Mouse (Mus musculus) embryonic fibroblast, embryonic 13.5 days (primary cell): ENCODE data around the gene 6720489N17Rik. TPM values are rescaled to one million over a fixed set of nuclear protein-coding genes. Genes with fewer than 3 reads are reported as not detected.
"Not testable (repeated sequence)": the region's sequence is repeated elsewhere in the genome, so short reads cannot be mapped to it uniquely, and the experiment has no call there.

Experiments
- H3K27ac ChIP-seq: 2 replicates; pipeline ENCODE4 v1.5.1; 2012; ENCODE audit warnings: low read length, control low read depth, inconsistent platforms; ENCODE audit not compliant: insufficient read depth
- H3K4me1 ChIP-seq: 2 replicates; pipeline ENCODE4 v1.6.1; 2011; ENCODE audit warnings: low read length; ENCODE audit not compliant: control insufficient read depth, insufficient read depth
- H3K4me3 ChIP-seq: 2 replicates; pipeline ENCODE4 v1.5.1; 2011; ENCODE audit warnings: mild to moderate bottlenecking, control low read depth, low read length; ENCODE audit not compliant: insufficient read depth
- CTCF ChIP-seq: IDR thresholded peaks from 2 replicates; pipeline ENCODE4 v1.5.1; 2011; ENCODE audit warnings: mild to moderate bottlenecking, control low read depth, low read length, moderate library complexity, borderline replicate concordance; ENCODE audit not compliant: insufficient read depth
- POLR2A ChIP-seq: IDR thresholded peaks from 2 replicates; pipeline ENCODE4 v1.6.1; 2011; ENCODE audit warnings: low read depth, mild to moderate bottlenecking, control low read depth, low read length, moderate library complexity
- polyA plus RNA-seq: library from polyadenylated mRNA; stranded (reverse); fragments of >200 nt; gene quantifications from 2 replicates; pipeline ENCODE4 v1.2.4, GENCODE M21; 2011; ENCODE audit warnings: low read depth; ENCODE audit not compliant: missing spikeins, insufficient read length

The 6720489N17Rik gene
- polyA plus RNA-seq = 3.4 and 4.9 TPM in 2 replicates

- H3K27ac ChIP-seq, H3K4me1 ChIP-seq: not testable (repeated sequence)
- H3K4me3 ChIP-seq = peak within 1 kb of the TSS; percentile 63
- TF ChIP-seq POLR2A = peak; percentile 63
Observed at GRCm38 (mm10) chr13:62623577-62624276, at the start of gene 6720489N17Rik. 6720489N17Rik (minus strand) TSS chr13:62624182.

DNA sequence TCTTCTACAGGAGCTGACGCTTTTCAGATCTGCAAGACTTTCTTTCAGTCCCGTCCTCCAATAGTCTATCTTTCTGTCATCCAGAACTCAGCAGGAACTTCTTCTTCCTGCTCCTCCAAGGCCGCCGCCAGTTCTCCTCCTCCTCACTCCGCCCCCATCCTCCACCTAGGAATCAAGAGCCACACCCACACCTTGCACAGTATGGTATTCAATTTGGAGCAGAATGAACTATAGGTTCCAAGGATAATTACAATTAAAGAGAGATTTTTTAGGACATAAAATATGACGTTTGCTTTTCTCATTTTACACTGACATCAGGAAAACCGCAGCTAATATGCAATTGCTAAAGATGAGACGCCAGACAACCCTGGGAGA lies 29.4 kb upstream of the 6720489N17Rik start:
- Histone ChIP-seq H3K4me3 (peak overlapping the region; percentile 72), H3K4me1 (no peaks in the 10 kb centered on the region), H3K27ac (no peak overlapping the region)
- no peak for TF ChIP-seq POLR2A
- no peak for TF ChIP-seq CTCF

GRCm38 (mm10) chr13:62652681-62653368 lies 28.8 kb upstream of the 6720489N17Rik start:
- peak overlapping the region; percentile 72 for H3K4me3 ChIP-seq
- H3K4me1 ChIP-seq, H3K27ac ChIP-seq: not testable (repeated sequence)
- peak; percentile 66 for TF ChIP-seq POLR2A

DNA sequence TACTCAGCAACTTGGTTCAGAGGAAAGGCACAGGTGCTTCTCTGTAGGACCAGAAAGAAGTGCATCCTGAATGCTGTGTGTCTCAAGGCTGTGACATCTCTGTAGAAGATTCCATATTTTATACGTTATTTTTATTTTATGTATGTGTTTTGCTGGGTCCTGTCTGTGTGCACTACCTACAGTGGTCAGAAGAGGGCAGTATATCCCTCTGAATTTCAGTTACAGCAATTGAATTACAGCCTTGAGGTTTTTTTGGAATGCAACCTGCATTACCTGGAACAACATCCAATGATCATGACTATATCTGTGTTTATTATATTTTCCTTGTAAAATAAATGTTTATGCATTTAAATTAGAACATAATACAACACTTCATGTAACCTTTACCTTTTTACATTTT lies 3.1 kb upstream of the 6720489N17Rik start:
- H3K4me3 ChIP-seq, H3K27ac ChIP-seq, H3K4me1 ChIP-seq: not testable (repeated sequence)

DNA sequence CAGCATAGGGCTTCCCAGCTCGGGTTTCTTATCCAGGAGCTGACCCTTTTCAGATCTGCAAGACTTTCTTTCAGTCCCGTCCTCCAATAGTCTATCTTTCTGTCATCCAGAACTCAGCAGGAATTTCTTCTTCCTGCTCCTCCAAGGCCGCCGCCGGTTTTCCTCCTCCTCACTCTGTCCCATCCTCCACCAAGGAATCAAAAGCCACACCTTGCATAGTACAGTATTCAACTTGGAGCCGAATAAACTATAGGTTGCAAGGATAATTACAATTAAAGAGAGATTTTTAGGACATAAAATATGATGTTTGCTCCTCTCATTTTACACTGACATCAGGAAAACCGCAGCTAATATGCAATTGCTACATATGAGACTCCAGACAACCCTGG lies 289 bp upstream of the 6720489N17Rik start:
- H3K4me1 ChIP-seq, H3K27ac ChIP-seq: not testable (repeated sequence)
- H3K4me3 ChIP-seq = peak overlapping the region; percentile 20; the same call in 1 of the 2 replicates

DNA sequence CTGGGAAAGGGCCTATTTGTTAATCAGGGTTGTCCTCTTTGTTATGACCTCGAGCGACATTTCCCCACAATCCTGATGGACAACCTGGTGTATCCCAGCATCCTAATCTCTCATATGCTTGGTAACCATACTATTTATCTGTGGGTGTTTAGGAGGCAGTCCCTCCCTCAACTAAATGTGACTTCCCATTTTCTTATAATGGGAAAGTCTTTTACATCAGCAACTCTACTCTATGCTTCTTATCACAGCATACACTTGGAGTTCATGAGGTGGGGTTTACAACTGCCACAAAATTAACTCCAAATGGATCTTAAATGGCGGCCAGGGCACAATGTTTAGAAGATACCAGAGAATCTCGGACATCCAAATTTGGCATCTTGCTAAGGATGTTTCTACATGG lies 6.5 kb downstream of the 6720489N17Rik start:
- H3K4me3 ChIP-seq, H3K27ac ChIP-seq, H3K4me1 ChIP-seq: not testable (repeated sequence)

- not testable (repeated sequence) for H3K4me3 ChIP-seq, H3K27ac ChIP-seq, H3K4me1 ChIP-seq
Observed at GRCm38 (mm10) chr13:62571099-62571498, 52.9 kb downstream of the 6720489N17Rik start, which contains the start of gene Zfp934. Zfp934 (minus strand) TSS chr13:62571199.

DNA sequence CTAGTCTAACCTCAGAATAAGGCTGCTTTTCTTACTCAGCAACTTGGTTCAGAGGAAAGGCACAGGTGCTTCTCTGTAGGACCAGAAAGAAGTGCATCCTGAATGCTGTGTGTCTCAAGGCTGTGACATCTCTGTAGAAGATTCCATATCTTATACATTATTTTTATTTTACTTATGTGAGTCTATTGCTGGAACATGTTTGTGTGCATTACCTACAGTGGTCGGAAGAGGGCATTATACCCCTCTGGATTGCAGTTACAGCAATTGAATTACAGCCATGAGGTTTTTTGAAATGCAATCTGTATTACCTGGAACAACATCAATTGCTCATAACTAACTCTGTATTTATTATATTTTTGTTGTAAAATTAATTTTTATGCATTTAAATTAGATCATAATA lies 62.3 kb downstream of the 6720489N17Rik start:
- H3K27ac ChIP-seq, H3K4me1 ChIP-seq, H3K4me3 ChIP-seq: not testable (repeated sequence)

GRCm38 (mm10) chr13:62558189-62559110 lies 65.5 kb downstream of the 6720489N17Rik start, which contains the start of gene Zfp935:
Zfp935 (minus strand) TSS chr13:62558511.
- H3K27ac ChIP-seq = not testable (repeated sequence)
- peak within 1 kb of the TSS; percentile 59 for H3K4me3 ChIP-seq

More at GRCm38 (mm10) chr13:62558189-62559110, 65.5 kb downstream of the 6720489N17Rik start, which contains the start of gene Zfp935:
- H3K4me1 ChIP-seq = not testable (repeated sequence)

Other genes with a start within 250 kb of the 6720489N17Rik start
- gene Gm3604, start 241.0 kb downstream of the 6720489N17Rik start, polyA plus RNA-seq = 2.8 and 3.2 TPM in 2 replicates
- gene Gm49359, start 157.3 kb downstream of the 6720489N17Rik start, polyA plus RNA-seq = 16.2 and 16.3 TPM in 2 replicates
- gene Zfp935, start 65.7 kb downstream of the 6720489N17Rik start, polyA plus RNA-seq = 0.86 TPM in 1 of 2 replicates, not detected in the other
- 10.0 and 11.5 TPM in 2 replicates for gene Zfp934, start 53.0 kb downstream of the 6720489N17Rik start, polyA plus RNA-seq
- gene Platr25, start 136.5 kb upstream of the 6720489N17Rik start, polyA plus RNA-seq = 10.6 and 21.3 TPM in 2 replicates
- gene Gm5141, start 161.6 kb upstream of the 6720489N17Rik start, polyA plus RNA-seq = 2.0 and 6.3 TPM in 2 replicates
- not detected in 2 replicates for gene Fbp2, start 234.2 kb upstream of the 6720489N17Rik start, polyA plus RNA-seq